Mouse (Mus musculus) ES-Bruce4 (cell line): ENCODE data around the gene Mcl1. TPM values are rescaled to one million over a fixed set of nuclear protein-coding genes. Genes with fewer than 3 reads are reported as not detected.

Experiments
- H3K27ac ChIP-seq: 2 replicates; pipeline ENCODE4 v1.5.1; 2012; ENCODE audit warnings: low read length, inconsistent platforms; ENCODE audit not compliant: insufficient read depth
- H3K27me3 ChIP-seq: 2 replicates; pipeline ENCODE4 v1.6.1; 2012; ENCODE audit warnings: mild to moderate bottlenecking, low read length, inconsistent platforms; ENCODE audit not compliant: control insufficient read depth, poor library complexity, insufficient read depth, severe bottlenecking
- H3K36me3 ChIP-seq: 2 replicates; pipeline ENCODE4 v1.6.1; 2012; ENCODE audit warnings: inconsistent platforms, mild to moderate bottlenecking, low read length, moderate library complexity; ENCODE audit not compliant: control insufficient read depth, poor library complexity, insufficient read depth, severe bottlenecking
- H3K4me1 ChIP-seq: one replicate; pipeline ENCODE4 v1.8.1; 2011; ENCODE audit warnings: low read length; ENCODE audit not compliant: control insufficient read depth, insufficient read depth
- H3K4me3 ChIP-seq: 2 replicates; pipeline ENCODE4 v1.5.1; 2011; ENCODE audit warnings: low read depth, mild to moderate bottlenecking, low read length
- H3K9ac ChIP-seq: 2 replicates; pipeline ENCODE4 v1.6.1; 2012; ENCODE audit warnings: low read depth, mild to moderate bottlenecking, inconsistent platforms; ENCODE audit not compliant: poor library complexity, severe bottlenecking
- H3K9me3 ChIP-seq: replicated peaks from 2 replicates; pipeline ENCODE4 v1.6.1; 2012; ENCODE audit warnings: mild to moderate bottlenecking, low read length, inconsistent platforms; ENCODE audit not compliant: control insufficient read depth, poor library complexity, insufficient read depth, severe bottlenecking
- CTCF ChIP-seq: IDR thresholded peaks from one replicate; pipeline ENCODE4 v1.8.1; 2011; ENCODE audit warnings: low read depth, low read length
- EP300 ChIP-seq: IDR thresholded peaks from 2 replicates; pipeline ENCODE4 v1.6.1; 2011; ENCODE audit warnings: low read depth, low read length; ENCODE audit not compliant: insufficient read depth
- POLR2A ChIP-seq: IDR thresholded peaks from one replicate; pipeline ENCODE4 v1.8.1; 2011; ENCODE audit warnings: low read length; ENCODE audit not compliant: insufficient read depth
- polyA plus RNA-seq: library from polyadenylated mRNA; stranded (reverse); fragments of >200 nt; gene quantifications from 2 replicates; pipeline ENCODE4 v1.2.4, GENCODE M21; 2011; ENCODE audit warnings: low read depth; ENCODE audit not compliant: missing spikeins, insufficient read depth, insufficient read length

Gene Mcl1
- polyA plus RNA-seq, 1 experiment: 264 TPM

DNA sequence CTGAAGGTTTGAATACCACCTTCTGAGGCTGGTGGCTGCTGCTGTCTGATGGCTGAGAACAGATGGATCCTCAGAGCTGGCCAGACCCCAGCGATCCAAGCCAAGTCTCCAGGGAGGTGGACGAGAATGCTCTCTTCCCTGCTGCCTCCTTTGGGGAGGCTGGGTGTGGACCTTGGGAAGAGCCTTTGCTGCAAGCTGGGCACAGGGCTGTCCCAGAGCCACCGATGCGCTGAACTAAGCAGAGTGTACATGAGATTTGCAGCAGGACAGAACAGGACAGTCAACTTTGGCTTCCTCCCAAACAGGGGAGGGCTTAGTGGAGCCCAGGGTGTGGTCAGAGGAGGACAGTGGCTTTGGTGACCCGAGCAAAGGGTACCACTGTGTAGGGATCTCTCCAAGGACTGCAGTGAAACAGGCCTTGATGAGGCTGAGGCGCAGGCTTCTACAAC lies 41.7 kb downstream of the Mcl1 start:
- peak overlapping the region; percentile 97 for H3K27ac ChIP-seq
- no peaks in the 10 kb centered on the region for H3K36me3 ChIP-seq
- TF ChIP-seq CTCF (no peak), EP300 (no peak), POLR2A (no peak)

DNA sequence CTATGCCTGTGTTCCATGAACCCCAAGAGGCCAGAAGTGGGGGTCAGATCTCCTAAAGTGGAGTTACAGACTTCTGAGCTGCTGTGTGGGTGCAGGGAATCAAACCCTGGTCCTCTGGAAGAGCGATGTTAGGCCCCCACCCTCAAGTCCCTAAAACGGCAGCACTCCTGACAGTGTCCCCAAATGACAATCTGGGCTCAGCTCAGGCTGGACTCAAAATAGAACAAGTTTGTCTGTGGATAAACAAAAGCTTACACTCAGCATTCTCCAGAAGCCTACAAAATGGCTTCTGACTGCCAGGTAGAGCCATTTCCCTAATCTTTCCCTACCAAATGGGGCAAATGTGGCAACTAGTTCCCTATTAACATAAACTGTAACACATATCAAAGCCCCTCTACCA lies 42.5 kb downstream of the Mcl1 start:
- no peak overlapping the region for H3K4me3 ChIP-seq
- peaks cover 14% of the 10 kb centered on the region for H3K4me1 ChIP-seq
- H3K27me3 ChIP-seq: no peaks in the 10 kb centered on the region
- TF ChIP-seq EP300: no peak
- no peak for TF ChIP-seq POLR2A
- TF ChIP-seq CTCF: no peak
- H3K9ac ChIP-seq: peak overlapping the region; percentile 59
- no peaks in the 10 kb centered on the region for H3K36me3 ChIP-seq
- H3K27ac ChIP-seq: peak overlapping the region; percentile 97
- no peaks in the 10 kb centered on the region for H3K9me3 ChIP-seq

More for the DNA sequence above, 41.7 kb downstream of the Mcl1 start:
- Histone ChIP-seq H3K9me3 (no peaks in the 10 kb centered on the region), H3K9ac (peak overlapping the region; percentile 59; the same call in 1 of the 2 replicates), H3K27me3 (no peaks in the 10 kb centered on the region), H3K4me1 (peaks cover 14% of the 10 kb centered on the region), H3K4me3 (no peak overlapping the region)

GRCm38 (mm10) chr3:95701877-95702540 lies 43.4 kb downstream of the Mcl1 start:
- peak overlapping the region; percentile 46 for H3K4me3 ChIP-seq
- peaks cover 14% of the 10 kb centered on the region for H3K4me1 ChIP-seq
- peak overlapping the region; percentile 98 for H3K27ac ChIP-seq
- TF ChIP-seq EP300 (peak; percentile 89; the same call in 1 of the 2 replicates), CTCF (peak; percentile 28), POLR2A (peak; percentile 60)
- H3K27me3 ChIP-seq: no peaks in the 10 kb centered on the region
- H3K9ac ChIP-seq: peak overlapping the region; percentile 59
- H3K36me3 ChIP-seq: no peaks in the 10 kb centered on the region
- H3K9me3 ChIP-seq: no peaks in the 10 kb centered on the region

- H3K27me3 ChIP-seq: no peaks in the 10 kb centered on the region
- H3K36me3 ChIP-seq: no peaks in the 10 kb centered on the region
- H3K4me1 ChIP-seq: peaks cover 14% of the 10 kb centered on the region
- peak overlapping the region; percentile 54; the same call in 1 of the 2 replicates for H3K27ac ChIP-seq
- no peak overlapping the region for H3K4me3 ChIP-seq
- no peaks in the 10 kb centered on the region for H3K9me3 ChIP-seq
- H3K9ac ChIP-seq: no peak overlapping the region
- TF ChIP-seq POLR2A (no peak), EP300 (no peak), CTCF (no peak)
Observed at GRCm38 (mm10) chr3:95703276-95703675, 44.7 kb downstream of the Mcl1 start.

DNA sequence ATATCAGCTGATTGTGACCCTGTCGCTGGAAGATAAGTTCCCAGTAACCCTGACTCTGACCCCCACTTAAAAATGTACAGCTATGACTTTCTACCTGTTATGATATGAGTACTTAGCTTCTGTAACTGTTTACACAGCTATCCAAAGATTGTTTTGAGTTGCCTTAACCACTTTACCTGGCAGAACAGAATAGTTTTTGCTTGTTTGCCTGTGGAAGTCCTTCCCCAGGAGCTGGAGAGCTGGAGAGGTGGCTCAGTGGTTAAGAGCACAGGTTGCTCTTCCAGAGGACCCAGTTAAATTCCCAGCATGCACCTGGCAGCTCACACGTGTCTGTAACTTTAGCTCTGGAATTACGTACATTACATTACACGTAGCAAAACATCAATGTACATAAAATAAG lies 46.0 kb downstream of the Mcl1 start:
- H3K36me3 ChIP-seq: no peaks in the 10 kb centered on the region
- no peak for TF ChIP-seq CTCF
- TF ChIP-seq POLR2A: no peak
- no peak for TF ChIP-seq EP300
- H3K27me3 ChIP-seq: no peaks in the 10 kb centered on the region
- peaks cover 12% of the 10 kb centered on the region for H3K4me1 ChIP-seq
- H3K27ac ChIP-seq: no peak overlapping the region
- peaks cover 2% of the 10 kb centered on the region; the same call in 1 of the 2 replicates for H3K9me3 ChIP-seq
- H3K9ac ChIP-seq: no peak overlapping the region
- no peak overlapping the region for H3K4me3 ChIP-seq

DNA sequence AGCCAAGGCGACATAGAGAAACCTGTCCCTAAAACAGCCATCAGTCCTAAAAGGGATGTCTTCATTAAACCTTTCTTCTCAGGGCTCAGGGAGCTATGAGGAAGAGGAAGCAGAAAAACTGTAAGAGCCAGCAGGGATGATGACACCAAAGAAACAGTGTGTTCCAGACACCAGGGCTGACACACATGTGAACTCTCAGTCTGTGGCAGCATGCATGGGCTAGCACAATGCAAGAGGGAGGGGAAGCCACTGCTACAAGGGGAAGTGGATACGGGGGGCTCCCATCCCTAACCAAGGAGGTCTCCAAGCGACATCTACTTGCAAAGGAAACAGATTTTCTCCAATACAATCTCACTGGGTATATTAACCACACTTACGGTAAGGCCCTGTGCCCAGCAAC lies 47.7 kb downstream of the Mcl1 start:
- Histone ChIP-seq H3K9me3 (peaks cover 2% of the 10 kb centered on the region; the same call in 1 of the 2 replicates), H3K36me3 (no peaks in the 10 kb centered on the region), H3K4me3 (no peak overlapping the region), H3K9ac (no peak overlapping the region), H3K27me3 (no peaks in the 10 kb centered on the region), H3K4me1 (peaks cover 3% of the 10 kb centered on the region), H3K27ac (no peak overlapping the region)
- TF ChIP-seq CTCF (no peak), EP300 (no peak), POLR2A (no peak)
